Mouse (Mus musculus): Measurements from ENCODE around the gene Vmn1r87. TPM values are rescaled to one million over a fixed set of nuclear protein-coding genes. Genes with fewer than 3 reads are reported as not detected.

The Vmn1r87 gene
- not detected for total RNA-seq (2021)
- long read RNA-seq, experiment 1, result 0 reads
- long read RNA-seq, experiment 2, result 0 reads

DNA sequence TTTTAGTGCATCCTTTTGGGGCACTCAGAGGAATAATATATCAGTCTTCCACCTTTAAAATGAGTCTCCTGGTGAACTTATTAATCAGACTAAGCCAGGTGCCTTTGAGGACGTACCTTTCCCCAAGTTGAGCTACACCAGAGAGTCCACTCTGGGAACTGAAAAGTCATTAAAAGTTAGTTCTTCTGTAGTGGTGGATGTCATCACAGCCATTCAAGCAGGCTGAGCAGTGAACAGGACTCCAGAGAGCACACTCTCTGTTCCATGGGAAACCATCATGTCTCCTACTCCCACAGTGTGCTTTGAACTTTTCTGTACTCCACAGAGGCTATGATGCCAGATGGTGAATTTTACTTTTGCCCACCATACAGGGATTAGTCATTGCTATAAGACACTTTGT is at the start of gene Vmn1r87:
Gene Vmn1r87 (minus strand): TSS at position 101 of the 400 bp plus-strand sequence.
- DNase-seq, result no peak

GRCm38 (mm10) chr7:13159268-13159667 is 19.3 kb upstream of the Vmn1r87 start, which contains the start of gene Vmn1r88:
Vmn1r88 (plus strand) TSS chr7:13159568.
- no peak for DNase-seq

- DNase-seq, result no peak
Observed at GRCm38 (mm10) chr7:13137340-13137739, 2.6 kb downstream of the Vmn1r87 start.

DNA sequence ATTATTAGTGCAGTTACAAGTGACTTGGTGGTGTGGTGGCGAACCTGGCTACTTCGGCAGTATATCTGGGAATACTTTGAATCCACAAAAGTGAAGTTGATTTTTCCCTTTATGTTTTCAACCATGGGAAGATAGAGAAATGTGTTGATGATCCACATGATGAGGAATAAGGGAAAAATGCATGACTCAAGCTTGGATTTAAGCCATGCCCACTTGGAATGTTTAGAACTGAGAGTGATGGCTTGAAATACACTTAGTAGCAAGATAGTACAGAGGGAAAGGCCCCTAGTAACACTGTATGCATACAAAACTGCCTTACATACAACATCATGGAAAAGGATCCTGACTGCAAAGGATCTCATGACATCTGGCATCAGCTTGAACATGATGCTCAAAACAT is 8.1 kb downstream of the Vmn1r87 start:
- no peak for DNase-seq

- peak; percentile 2 to 8 for DNase-seq
Observed at GRCm38 (mm10) chr7:13123554-13124153, 16.3 kb downstream of the Vmn1r87 start.

DNA sequence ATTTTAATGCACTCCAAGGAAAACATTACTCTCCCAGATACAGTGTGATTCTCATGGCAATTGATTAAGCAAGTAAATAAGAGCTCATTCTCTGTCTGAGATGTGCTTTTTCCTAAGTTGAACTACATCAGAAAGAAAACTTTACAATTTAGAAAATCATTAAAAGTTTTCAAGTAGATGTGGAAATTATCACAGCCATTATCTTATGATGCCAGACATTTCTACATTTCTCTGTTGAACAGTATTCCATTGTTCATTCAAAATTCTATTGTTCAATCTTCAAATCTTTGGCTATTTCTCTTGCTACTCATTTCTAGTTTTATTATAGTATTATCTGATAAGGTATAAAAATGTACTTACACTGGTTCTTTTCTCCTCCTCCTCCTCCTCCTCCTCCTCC is 20.1 kb downstream of the Vmn1r87 start, which contains the start of gene Vmn1r86:
Gene Vmn1r86 (minus strand): TSS at position 101 of the 400 bp plus-strand sequence.
- DNase-seq, result no peak

GRCm38 (mm10) chr7:13095073-13095472 is 44.9 kb downstream of the Vmn1r87 start, which contains the start of gene Vmn1r85:
Vmn1r85 (minus strand) TSS chr7:13095173.
- DNase-seq, result no peak

Other genes starting within 250 kb of the Vmn1r87 start
- gene Zscan22, start 242.3 kb downstream of the Vmn1r87 start, total RNA-seq (2021), result 1 to 10 TPM; 5.5 to 5.8 TPM
- gene Rps5, start 217.9 kb downstream of the Vmn1r87 start, total RNA-seq (2021), result 100 to 1,000 TPM; 575 to 632 TPM
- under 1 TPM; 0.17 to 0.39 TPM for gene Rnf225, start 212.7 kb downstream of the Vmn1r87 start, total RNA-seq (2021)
- gene Zfp324, start 174.3 kb downstream of the Vmn1r87 start, total RNA-seq (2021), result 1 to 10 TPM; 2.3 to 2.4 TPM
- 1 to 10 TPM; 2.1 to 2.2 TPM for gene Zfp446, start 162.3 kb downstream of the Vmn1r87 start, total RNA-seq (2021)
- gene Slc27a5, start 142.0 kb downstream of the Vmn1r87 start, total RNA-seq (2021), result not detected
- 10 to 100 TPM; 93.5 to 96.6 TPM for gene Trim28, start 141.0 kb downstream of the Vmn1r87 start, total RNA-seq (2021)
- 1 to 10 TPM; 7.3 to 7.4 TPM for gene Zbtb45, start 130.1 kb downstream of the Vmn1r87 start, total RNA-seq (2021)
- 100 to 1,000 TPM; 132 to 164 TPM for gene Chmp2a, start 105.3 kb downstream of the Vmn1r87 start, total RNA-seq (2021)
- gene Ube2m, start 101.9 kb downstream of the Vmn1r87 start, total RNA-seq (2021), result 100 to 1,000 TPM; 177 to 187 TPM
- gene Mzf1, start 85.4 kb downstream of the Vmn1r87 start, total RNA-seq (2021), result under 1 TPM; 0.07 to 0.21 TPM
- gene Vmn1r85, start 45.0 kb downstream of the Vmn1r87 start, total RNA-seq (2021), result not detected
- gene Vmn1r86, start 20.2 kb downstream of the Vmn1r87 start, total RNA-seq (2021), result not detected
- under 1 TPM in 1 of 2 experiments, not detected in 1; 0.05 TPM for gene Vmn1r88, start 19.4 kb upstream of the Vmn1r87 start, total RNA-seq (2021)
- not detected for gene Vmn1r89, start 72.9 kb upstream of the Vmn1r87 start, total RNA-seq (2021)
- 1 to 10 TPM; 2.6 to 4.8 TPM for gene Lig1, start 137.1 kb upstream of the Vmn1r87 start, total RNA-seq (2021)
- gene Zswim9, start 138.6 kb upstream of the Vmn1r87 start, total RNA-seq (2021), result 10 to 100 TPM in 1 of 2 experiments, 1 to 10 TPM in 1; 9.6 to 11.0 TPM
- gene Pla2g4c, start 184.5 kb upstream of the Vmn1r87 start, total RNA-seq (2021), result under 1 TPM in 1 of 2 experiments, not detected in 1; 0.12 TPM